Mouse (Mus musculus) thymus, postnatal 10 days (tissue): ENCODE data around the gene Spdye4c.

ENCODE experiments used
- DNase-seq, 2 experiments: peaks; one replicate each; pipeline ENCODE4 v3.0.0; 2021; ENCODE audit warnings: low spot score in 2 of 2

The Spdye4c gene

DNA sequence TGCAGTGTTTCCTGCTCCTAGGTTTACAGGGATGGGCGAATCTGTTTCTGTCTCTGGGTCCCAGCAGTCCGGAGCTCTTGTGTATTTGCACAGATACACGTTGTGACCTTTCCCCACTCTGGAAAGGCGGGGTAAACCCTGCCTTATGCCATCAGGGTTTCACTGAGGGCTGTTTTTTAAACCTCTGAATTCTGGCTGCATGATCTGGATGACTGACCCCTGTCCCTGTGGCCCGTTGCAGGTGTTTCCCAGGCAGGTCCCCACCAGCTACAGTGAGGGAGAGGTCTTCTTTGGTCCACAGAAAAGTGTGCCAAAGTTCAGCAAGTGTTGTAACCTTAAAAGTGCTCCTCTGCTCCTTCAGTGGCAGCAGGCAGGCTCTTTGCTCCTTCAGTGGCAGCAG, 18.3 kb downstream of the Spdye4c start:
- no peak for DNase-seq

DNA sequence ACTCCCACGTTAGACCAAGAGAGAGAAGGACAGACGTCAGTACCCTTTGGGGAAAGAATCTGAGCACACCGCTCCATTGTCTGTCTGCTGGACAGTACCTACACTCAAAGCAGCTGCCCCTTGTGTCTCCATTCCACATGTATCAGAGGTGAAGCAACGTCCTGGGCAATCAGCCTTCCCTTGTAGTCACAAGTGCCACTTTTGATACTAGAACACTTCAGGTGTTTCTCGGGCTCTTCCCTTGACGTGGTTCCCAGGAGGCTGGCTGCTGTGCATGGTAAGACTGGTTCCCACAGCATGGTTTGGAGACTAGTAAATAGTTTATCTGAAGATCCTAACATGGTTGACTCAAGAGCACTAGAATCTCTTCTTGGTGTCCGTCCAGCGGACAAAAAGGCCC, 20.2 kb downstream of the Spdye4c start:
- no peak for DNase-seq

DNA sequence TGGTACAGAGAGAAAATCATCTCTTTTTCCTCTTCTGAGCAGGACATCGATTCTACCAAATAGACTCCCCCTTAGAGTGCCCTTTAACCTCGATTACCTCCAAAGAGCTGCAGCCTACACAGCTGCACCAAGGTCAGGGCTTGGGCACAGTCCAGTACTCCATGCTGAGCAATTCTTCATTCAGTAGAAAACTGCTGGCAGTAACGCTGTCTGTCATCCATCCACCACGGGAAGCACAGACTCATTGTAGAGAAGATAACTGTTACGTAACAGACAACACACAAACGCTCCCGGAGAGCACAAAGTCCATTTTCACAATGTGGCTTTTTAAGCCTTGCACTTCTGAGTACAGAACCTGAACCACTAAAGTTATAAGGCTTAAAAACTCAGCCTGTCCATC, 21.3 kb downstream of the Spdye4c start:
- DNase-seq = no peak

DNA sequence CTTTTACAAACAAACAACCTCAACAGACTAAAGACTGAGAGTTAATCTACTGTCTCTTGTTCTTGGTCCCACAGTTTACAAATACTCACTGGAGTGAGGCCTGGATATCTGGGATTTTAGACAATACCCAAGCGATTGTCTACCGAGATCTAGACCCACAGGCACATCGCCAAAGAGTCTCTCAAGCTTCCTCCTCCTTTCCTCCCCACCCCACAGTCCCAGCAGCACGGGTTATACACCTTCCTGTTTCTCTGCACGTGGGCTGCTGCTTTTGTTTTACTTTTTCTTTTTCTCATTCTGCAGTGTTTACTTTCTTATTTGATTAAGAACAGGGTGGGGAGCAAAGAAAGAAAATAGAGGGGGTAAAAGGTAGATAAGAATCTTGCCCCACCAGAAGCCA, 22.4 kb downstream of the Spdye4c start:
- DNase-seq = no peak

DNA sequence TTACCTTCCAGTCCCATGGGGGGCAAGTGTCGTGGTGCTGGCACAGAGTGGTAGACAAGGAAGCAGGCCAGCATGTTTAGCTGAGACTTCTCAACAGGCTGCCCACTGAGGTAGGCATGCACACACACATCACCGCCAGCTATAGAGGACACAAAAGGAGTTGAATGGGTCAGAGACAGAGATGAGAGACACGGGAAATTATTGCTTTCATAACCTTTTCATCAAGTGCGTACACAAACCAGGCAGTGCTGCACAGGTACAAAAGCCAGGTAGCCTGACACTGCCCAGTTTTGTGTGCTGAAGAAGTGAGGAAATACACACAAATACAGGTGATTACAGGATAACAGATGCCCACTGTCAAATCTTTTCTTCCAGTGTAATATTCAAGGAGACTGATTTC, 24.4 kb downstream of the Spdye4c start:
- DNase-seq = no peak

DNA sequence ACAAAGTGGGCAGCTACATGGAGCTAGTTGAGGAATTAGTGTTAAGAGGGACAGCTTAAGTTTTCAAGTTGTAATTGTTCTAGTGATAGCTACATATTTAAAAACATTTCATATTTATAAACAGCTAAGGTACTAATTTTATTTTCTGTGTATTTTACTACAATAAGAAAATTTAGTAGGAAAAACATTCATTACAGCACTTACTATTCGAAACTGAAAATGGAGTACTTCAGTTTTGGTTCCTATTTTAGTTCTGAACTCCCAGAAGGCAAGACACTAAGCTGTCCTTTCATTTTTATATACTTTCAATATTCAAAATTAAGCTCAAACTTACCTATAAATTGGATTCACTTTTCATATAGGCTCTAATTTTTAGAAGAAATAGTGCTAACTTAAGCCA, 29.6 kb downstream of the Spdye4c start:
- DNase-seq = no peak
